Mouse (Mus musculus) C2C12 (cell line): ENCODE results near the gene Ppp2r5e.

ENCODE experiments used
- CEBPB ChIP-seq: IDR thresholded peaks from one replicate; pipeline ENCODE4 v1.6.1; 2011; ENCODE audit warnings: low read depth, mild to moderate bottlenecking, control low read depth, moderate library complexity
- CTCF ChIP-seq: IDR thresholded peaks from one replicate; pipeline ENCODE4 v1.5.1; 2011; ENCODE audit not compliant: control insufficient read depth, insufficient read depth, insufficient read length
- MAX ChIP-seq: IDR thresholded peaks from one replicate; pipeline ENCODE4 v1.6.1; 2011; ENCODE audit warnings: mild to moderate bottlenecking, control low read depth
- MYOD1 ChIP-seq: IDR thresholded peaks from one replicate; pipeline ENCODE4 v1.6.1; 2011; ENCODE audit warnings: low read depth; ENCODE audit not compliant: control insufficient read depth, insufficient read length
- USF1 ChIP-seq: IDR thresholded peaks from one replicate; pipeline ENCODE4 v1.6.1; 2011; ENCODE audit warnings: low read depth, mild to moderate bottlenecking, control low read depth, moderate library complexity

DNA sequence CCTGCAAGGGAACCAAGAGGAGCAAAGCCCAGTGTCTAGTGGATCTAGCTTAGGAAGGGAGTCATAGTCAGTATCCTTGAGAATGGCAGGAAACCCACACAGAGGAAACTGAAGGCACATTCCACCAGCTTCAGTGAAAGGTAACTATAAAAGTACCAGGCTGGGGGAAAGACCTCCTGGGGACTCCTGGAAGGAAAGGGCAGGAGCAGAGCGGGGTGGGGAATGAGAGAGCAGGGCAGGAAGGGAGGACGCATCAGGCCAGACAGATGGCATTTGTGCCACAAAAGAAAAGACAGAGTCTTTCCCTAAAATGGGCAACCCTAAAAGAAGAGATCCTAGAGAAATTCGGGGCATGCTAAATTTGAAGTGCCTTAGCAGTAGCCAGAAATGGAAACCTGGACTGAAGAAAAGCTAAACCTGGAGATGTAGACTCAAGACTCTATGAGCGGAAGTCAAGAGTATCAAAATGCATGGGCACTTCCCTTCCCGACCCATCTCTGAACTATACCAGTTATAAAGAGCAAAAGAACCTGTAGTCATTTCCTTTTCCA lies 55.3 kb downstream of the Ppp2r5e start:
- no peak for TF ChIP-seq MAX
- no peak for TF ChIP-seq USF1
- TF ChIP-seq CTCF, result no peak
- no peak for TF ChIP-seq CEBPB
- no peak for TF ChIP-seq MYOD1
